Mouse (Mus musculus): ENCODE data around the gene Lhfp.

DNA sequence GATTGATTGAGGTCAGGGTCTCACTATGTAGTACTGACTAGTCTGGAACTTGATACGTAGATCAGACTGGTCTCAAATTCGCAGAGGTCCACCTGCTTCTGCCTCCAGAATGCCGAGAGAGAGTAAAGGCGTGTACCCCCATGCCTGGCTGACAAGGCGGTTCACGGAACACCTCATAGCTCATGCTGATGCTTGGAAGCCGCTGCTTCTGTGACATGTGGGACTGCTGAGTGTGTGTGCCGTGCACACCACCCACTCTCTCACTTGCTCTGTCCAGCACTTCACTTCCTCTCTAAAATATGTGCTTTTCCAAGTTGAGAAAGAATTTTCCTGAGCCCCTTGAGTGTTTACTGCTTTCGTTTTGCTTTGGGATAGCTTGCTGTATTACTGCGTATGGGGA is 15.1 kb downstream of the Lhfp start:
- TF ChIP-seq CTCF (conservative IDR thresholded peaks at IDR 0.05; ENCODE audit: low read length): no peak
- no peak for TF ChIP-seq POU5F1 (IDR thresholded peaks at IDR 0.05; ENCODE audit: borderline replicate concordance, low read length)

All from E14TG2a.4 (cell line).